Mouse (Mus musculus) hindbrain, embryonic 14.5 days (tissue): ENCODE measurements around the gene Ttyh2. TPM values are rescaled to one million over a fixed set of nuclear protein-coding genes. Genes with fewer than 3 reads are reported as not detected.
"Not testable (repeated sequence)": the region's sequence is repeated elsewhere in the genome, so short reads cannot be mapped to it uniquely, and the experiment has no call there.

Source experiments
- ATAC-seq: fragments of 200-750 bp; cut with Nextera tagmentation; 2 replicates; pipeline ENCODE4 v1.8.0; 2017; ENCODE audit warnings: moderate number of reproducible peaks, mild to moderate bottlenecking, moderate TSS enrichment, moderate library complexity; ENCODE audit not compliant: low FRiP score
- DNase-seq: peaks from one replicate; pipeline ENCODE4 v3.0.0-alpha.2; 2015; ENCODE audit warnings: low spot score
- H3K27ac ChIP-seq: fragments of 300-500 bp; sonication (generic); 2 replicates; pipeline ENCODE4 v1.5.1; 2014; ENCODE audit warnings: mild to moderate bottlenecking, moderate library complexity
- H3K27me3 ChIP-seq: fragments of 300-500 bp; sonication (generic); 2 replicates; pipeline ENCODE4 v1.6.1; 2014; ENCODE audit warnings: mild to moderate bottlenecking, low read length, mixed read lengths; ENCODE audit not compliant: control insufficient read depth, insufficient read depth
- H3K36me3 ChIP-seq: fragments of 300-500 bp; sonication (generic); replicated peaks from 2 replicates; pipeline ENCODE4 v1.6.1; 2014; ENCODE audit not compliant: control insufficient read depth, insufficient read depth
- H3K4me1 ChIP-seq: fragments of 300-500 bp; sonication (generic); replicated peaks from 2 replicates; pipeline ENCODE4 v1.6.1; 2014; ENCODE audit warnings: antibody characterized with exemption, low read length, mixed read lengths; ENCODE audit not compliant: control insufficient read depth, insufficient read depth
- H3K4me2 ChIP-seq: fragments of 300-500 bp; sonication (generic); replicated peaks from 2 replicates; pipeline ENCODE4 v1.6.1; 2014; ENCODE audit warnings: mild to moderate bottlenecking, moderate library complexity
- H3K4me3 ChIP-seq: fragments of 300-500 bp; sonication (generic); replicated peaks from 2 replicates; pipeline ENCODE4 v1.5.1; 2014; ENCODE audit warnings: mild to moderate bottlenecking, low read length
- H3K9ac ChIP-seq: fragments of 300-500 bp; sonication (generic); 2 replicates; pipeline ENCODE4 v1.6.1; 2014
- H3K9me3 ChIP-seq: fragments of 300-500 bp; sonication (generic); 2 replicates; pipeline ENCODE4 v1.6.1; 2016; ENCODE audit warnings: low read length; ENCODE audit not compliant: control insufficient read depth
- WGBS: fragments of 180-500 bp; shearing (Covaris S2); extraction: QIAGEN DNeasy Blood & Tissue Kit; methylation state at CpG from one replicate; pipeline ENCODE4 v1.1.7; 2014; 5-methylcytosine and 5-hydroxymethylcytosine counted together
- polyA plus RNA-seq: library from polyadenylated mRNA; unstranded; fragments of >200 nt; fragmentation: Nextera tagmentation; extraction: Ambion mirVana; gene quantifications from 2 replicates; pipeline ENCODE4 v1.2.1, GENCODE M21; 2014

The Ttyh2 gene
- polyA plus RNA-seq, 1 experiment from 2014 or later, result 35.1 TPM

GRCm38 (mm10) chr11:114667932-114668285 lies 7.3 kb upstream of the Ttyh2 start:
- not testable (repeated sequence) for ATAC-seq, H3K9ac ChIP-seq, DNase-seq, H3K27me3 ChIP-seq, H3K4me2 ChIP-seq, H3K9me3 ChIP-seq, H3K4me3 ChIP-seq, H3K27ac ChIP-seq
- peaks cover 15% of the 10 kb centered on the region for H3K4me1 ChIP-seq
- WGBS, result 27% methylated on average over 11 of the region's 11 CpGs
- H3K36me3 ChIP-seq, result peaks cover 28% of the 10 kb centered on the region

DNA sequence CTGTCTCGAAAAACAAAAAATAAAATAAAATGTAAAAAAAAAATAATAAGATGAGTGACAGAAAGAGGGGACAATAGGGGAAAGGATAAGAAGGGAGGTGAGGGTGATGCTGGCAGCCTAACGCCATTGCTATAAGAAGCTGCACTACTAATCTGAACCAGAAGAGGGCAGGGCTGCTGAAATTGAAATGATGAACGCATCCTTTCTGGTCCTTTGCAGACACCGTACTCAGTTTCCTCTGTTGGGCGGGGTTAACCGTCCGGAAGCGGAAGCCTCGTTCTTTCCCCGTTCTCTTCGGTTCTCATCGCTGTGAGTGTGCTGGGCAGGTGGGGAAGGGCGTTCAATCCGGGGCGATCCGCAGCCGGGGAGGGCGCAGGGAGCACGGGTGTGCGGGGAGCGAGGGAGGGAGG lies 6.9 kb upstream of the Ttyh2 start, which contains the start of gene Rpl38:
Rpl38 (plus strand) TSS at position 224 of the 410 bp plus-strand sequence.
- Histone ChIP-seq H3K27me3 (no peaks in the 10 kb centered on the region), H3K27ac (peak within 1 kb of the TSS; percentile 91), H3K9ac (peak within 1 kb of the TSS; percentile 90), H3K4me1 (peaks cover 15% of the 10 kb centered on the region), H3K9me3 (no peaks in the 10 kb centered on the region), H3K4me2 (peak within 1 kb of the TSS; percentile 65), H3K36me3 (peaks cover 32% of the 10 kb centered on the region), H3K4me3 (peak within 1 kb of the TSS; percentile 73)
- DNase-seq (peak; percentile 99), ATAC-seq (peak; percentile 80)
- under 1% methylated on average over 19 of the region's 21 CpGs for WGBS

DNA sequence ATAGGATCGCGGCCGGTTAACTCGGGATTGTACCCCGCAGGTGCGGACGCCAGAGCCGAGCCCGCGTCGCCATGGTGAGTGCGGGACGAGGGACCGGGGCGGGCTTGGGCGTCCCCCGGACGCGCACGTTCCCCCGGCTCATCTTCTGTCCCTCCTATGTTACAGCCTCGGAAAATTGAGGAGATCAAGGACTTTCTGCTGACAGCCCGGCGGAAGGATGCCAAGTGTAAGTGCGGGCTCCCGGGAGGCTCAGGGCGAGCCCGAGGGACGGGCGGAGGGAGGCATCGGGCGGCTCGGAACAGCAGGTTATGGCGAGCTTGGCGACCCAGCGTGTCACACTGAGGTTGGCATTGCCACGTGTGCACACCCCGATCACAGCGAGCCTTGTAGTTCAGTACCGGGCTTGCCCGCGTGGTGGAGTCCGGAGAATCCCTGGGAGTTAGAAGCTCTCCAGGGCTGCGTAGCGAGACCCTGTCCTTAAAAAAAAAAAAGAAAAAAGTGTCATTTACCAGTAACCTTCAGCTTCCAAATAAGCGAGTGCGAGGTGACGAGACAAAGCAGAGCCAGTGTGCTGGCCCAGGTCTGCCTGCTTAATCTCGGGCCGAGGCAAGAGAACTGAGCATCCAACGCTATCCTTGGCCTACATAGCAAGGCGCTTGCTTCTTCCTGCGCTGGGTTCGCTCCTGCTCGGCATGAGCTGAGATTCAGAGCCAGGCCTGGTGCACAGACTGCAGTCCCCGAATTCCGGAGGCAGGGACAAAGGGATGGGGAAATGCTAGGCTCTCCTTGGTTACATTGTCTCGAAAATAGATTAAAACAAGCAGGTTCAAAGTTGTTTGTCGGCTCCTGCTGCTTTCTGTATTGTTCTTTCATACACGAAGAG lies 6.2 kb upstream of the Ttyh2 start:
- Histone ChIP-seq H3K4me2 (peak overlapping the region; percentile 65), H3K27ac (peak overlapping the region; percentile 91), H3K9me3 (no peaks in the 10 kb centered on the region), H3K9ac (peak overlapping the region; percentile 90), H3K36me3 (peaks cover 38% of the 10 kb centered on the region), H3K27me3 (no peaks in the 10 kb centered on the region), H3K4me1 (peaks cover 15% of the 10 kb centered on the region), H3K4me3 (peak overlapping the region; percentile 73)
- peak; percentile 85 for DNase-seq
- ATAC-seq, result peak; percentile 64
- WGBS, result under 1% methylated on average over 58 of the region's 60 CpGs

DNA sequence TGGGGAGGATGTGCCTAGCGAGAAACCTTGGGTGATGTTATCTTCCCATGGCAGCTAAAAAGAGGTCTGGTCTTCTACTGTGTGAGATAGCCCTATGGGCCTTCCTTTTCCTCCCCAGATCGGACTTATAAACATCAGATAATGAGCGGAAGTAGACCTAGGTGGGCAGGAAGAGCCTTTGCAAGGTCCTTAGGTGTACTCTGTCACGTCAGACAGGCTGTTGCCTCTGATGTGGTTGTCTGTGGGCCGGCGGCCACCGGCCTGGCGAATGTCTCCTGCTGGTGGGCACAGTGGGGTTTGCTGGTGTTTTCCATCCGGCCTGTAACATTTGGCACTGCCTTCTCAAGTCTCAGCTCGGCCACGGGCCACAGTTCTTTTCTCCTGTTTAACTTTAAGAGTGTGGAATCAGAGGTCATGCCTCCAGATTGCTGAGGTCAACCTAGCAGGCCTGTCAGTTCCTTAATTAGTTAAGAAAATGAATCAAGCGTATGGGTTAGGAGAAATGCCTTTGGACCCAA lies 5.5 kb upstream of the Ttyh2 start:
- Histone ChIP-seq H3K27me3 (no peaks in the 10 kb centered on the region), H3K4me2 (peak overlapping the region; percentile 65), H3K4me3 (peak overlapping the region; percentile 73), H3K27ac (peak overlapping the region; percentile 91; the same call in 1 of the 2 replicates), H3K4me1 (peaks cover 15% of the 10 kb centered on the region), H3K9ac (peak overlapping the region; percentile 90), H3K36me3 (peaks cover 44% of the 10 kb centered on the region), H3K9me3 (no peaks in the 10 kb centered on the region)
- WGBS, result 26% methylated on average over 12 of the region's 12 CpGs
- no peak for DNase-seq
- no peak for ATAC-seq

- Histone ChIP-seq H3K9me3 (no peaks in the 10 kb centered on the region), H3K27me3 (peaks cover 2% of the 10 kb centered on the region; the same call in 1 of the 2 replicates), H3K36me3 (peaks cover 44% of the 10 kb centered on the region), H3K4me2 (no peak overlapping the region), H3K9ac (no peak overlapping the region; the same call in 1 of the 2 replicates), H3K27ac (no peak overlapping the region), H3K4me1 (peaks cover 27% of the 10 kb centered on the region), H3K4me3 (no peak overlapping the region)
- 96% methylated on average over 5 of the region's 5 CpGs for WGBS
- ATAC-seq, result no peak
- DNase-seq, result no peak
Measured at GRCm38 (mm10) chr11:114671147-114671546, 4.1 kb upstream of the Ttyh2 start.

DNA sequence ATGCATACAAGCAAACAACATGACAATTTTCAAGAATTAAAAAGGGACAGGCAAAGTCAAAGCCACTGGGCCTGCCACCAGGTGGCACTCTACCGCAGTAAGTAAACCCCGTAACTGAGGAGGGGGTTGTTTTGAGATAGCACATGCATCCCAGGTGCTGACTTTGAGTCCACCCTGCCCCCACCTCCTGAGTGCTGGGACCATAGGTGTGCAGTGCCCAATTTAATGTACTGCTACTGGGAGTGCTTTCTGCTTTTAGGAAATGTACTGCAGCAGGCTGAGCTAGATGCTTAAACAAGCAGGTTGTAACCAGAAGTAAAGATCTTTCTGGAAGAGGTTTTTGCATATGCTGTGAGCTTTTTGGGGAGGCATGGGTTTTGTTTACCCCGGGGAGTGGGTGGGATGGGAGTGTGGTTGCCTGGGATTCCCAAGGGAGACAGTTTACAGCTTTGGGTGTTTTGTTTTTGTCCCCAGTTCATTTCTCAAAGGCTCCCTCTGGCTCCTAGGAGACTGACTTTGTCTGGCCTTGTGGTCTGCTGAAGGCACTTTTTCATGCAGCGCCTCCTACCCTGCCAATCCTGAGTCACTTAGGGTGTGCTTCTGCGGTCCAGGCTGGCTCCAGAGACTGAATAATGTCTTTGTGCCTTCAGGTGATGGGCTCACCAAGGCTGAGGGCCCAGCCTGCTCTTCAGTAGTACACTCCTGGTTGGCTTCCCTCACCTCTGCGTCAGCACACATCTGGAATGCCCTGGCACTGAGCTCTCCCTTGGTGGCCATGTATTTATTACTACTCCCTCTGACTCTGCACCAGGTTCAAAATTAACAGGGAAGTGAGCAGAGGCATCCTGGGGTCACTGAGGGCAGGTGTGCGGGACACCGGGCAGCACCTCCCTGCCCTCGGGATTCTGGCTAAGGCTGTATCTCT lies 2.2 kb upstream of the Ttyh2 start:
- WGBS, result 57% methylated on average over 9 of the region's 9 CpGs
- Histone ChIP-seq H3K9me3 (no peaks in the 10 kb centered on the region), H3K27ac (peak overlapping the region; percentile 11; the same call in 1 of the 2 replicates), H3K4me1 (peaks cover 27% of the 10 kb centered on the region), H3K4me3 (no peak overlapping the region), H3K27me3 (peaks cover 9% of the 10 kb centered on the region; the same call in 1 of the 2 replicates), H3K36me3 (peaks cover 44% of the 10 kb centered on the region), H3K4me2 (no peak overlapping the region), H3K9ac (no peak overlapping the region)
- ATAC-seq (no peak), DNase-seq (peak; percentile 71)

GRCm38 (mm10) chr11:114673719-114674050 lies 1.5 kb upstream of the Ttyh2 start:
- Histone ChIP-seq H3K9ac (no peak overlapping the region; the same call in 1 of the 2 replicates), H3K4me3 (no peak overlapping the region), H3K27ac (peak overlapping the region; percentile 11; the same call in 1 of the 2 replicates), H3K36me3 (peaks cover 44% of the 10 kb centered on the region), H3K4me1 (peaks cover 27% of the 10 kb centered on the region), H3K4me2 (no peak overlapping the region), H3K9me3 (no peaks in the 10 kb centered on the region), H3K27me3 (peaks cover 9% of the 10 kb centered on the region; the same call in 1 of the 2 replicates)
- DNase-seq (no peak), ATAC-seq (no peak)
- 76% methylated on average over 2 of the region's 2 CpGs for WGBS

GRCm38 (mm10) chr11:114674180-114674579 lies 1.1 kb upstream of the Ttyh2 start:
- Histone ChIP-seq H3K4me2 (no peak overlapping the region), H3K9me3 (no peaks in the 10 kb centered on the region), H3K27me3 (peaks cover 9% of the 10 kb centered on the region; the same call in 1 of the 2 replicates), H3K4me3 (no peak overlapping the region), H3K27ac (peak overlapping the region; percentile 11; the same call in 1 of the 2 replicates), H3K36me3 (peaks cover 44% of the 10 kb centered on the region), H3K4me1 (peaks cover 27% of the 10 kb centered on the region), H3K9ac (no peak overlapping the region; the same call in 1 of the 2 replicates)
- ATAC-seq, result no peak
- DNase-seq, result no peak
- 53% methylated on average over 8 of the region's 8 CpGs for WGBS
